Mouse (Mus musculus) erythroblast, embryonic 14.5 days (primary cell): ENCODE measurements around the gene Tll1.

Source experiments
- GATA1 ChIP-seq: IDR thresholded peaks from 2 replicates; pipeline ENCODE4 v1.6.1; 2012; ENCODE audit warnings: low read length, inconsistent platforms, mixed read lengths
- TAL1 ChIP-seq: IDR thresholded peaks from 3 replicates; pipeline ENCODE4 v1.6.1; 2012; ENCODE audit warnings: low read length, inconsistent platforms, mixed read lengths

DNA sequence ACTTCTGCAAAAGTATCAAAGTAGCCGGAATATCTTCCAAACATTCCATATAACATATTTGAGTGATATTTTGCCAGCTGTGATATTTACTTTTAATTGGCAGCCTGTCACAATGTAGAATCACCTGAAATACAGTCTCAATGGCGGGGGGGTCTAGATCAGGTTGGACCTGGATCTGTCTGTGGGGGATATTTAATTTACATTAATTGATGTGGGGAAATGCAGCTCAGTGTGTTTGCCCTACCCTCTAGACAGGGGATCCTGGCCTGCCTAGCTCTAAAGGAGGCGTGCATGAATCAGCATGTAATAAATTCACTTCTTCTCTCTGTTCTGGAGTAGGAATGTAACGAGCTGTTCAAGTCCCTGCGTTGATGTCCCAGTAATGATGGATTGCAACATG lies 181.7 kb downstream of the Tll1 start:
- no peak for TF ChIP-seq GATA1
- no peak for TF ChIP-seq TAL1
